Mouse (Mus musculus): ENCODE data around the gene Nbea.

DNA sequence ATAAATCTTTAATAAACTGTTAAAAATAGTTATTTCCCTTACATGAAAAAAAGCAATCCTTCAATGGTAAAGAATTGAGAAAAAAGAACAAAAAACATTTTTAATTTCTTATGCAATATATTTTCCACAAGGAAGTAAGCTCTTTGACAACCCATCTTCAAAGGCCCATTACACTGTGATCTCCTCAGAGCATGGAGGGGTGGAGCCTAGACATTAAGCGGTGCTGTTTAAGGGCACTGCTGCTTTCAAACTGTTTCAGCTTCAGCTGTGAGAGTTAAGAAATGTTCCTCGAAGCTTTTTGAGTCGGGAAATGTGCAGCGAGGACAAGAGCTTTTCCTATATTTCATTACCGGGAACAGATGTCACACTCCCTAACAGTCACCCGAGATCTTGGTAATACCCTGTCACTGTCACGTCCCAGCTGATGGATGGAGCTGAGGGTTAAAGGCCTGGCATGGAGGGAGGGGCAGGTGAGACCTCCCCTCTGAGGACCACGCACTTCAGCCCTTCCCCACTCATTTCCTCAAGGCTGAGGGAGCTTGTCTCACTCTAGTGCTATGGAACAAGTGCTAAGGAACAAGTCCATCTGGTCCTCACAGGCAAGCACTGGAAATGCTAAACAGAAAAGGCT is 547.8 kb downstream of the Nbea start:
- TF ChIP-seq CTCF (IDR thresholded peaks at IDR 0.05; ENCODE audit: low read depth) (no peak), EP300 (IDR thresholded peaks at IDR 0.05; ENCODE audit: low read depth) (no peak)

Data from liver, embryonic 14.5 days (tissue).